Mouse (Mus musculus) hindbrain, embryonic 14.5 days (tissue): Measurements from ENCODE around the gene Cntnap5a. TPM values are rescaled to one million over a fixed set of nuclear protein-coding genes. Genes with fewer than 3 reads are reported as not detected.

Experiments used
- ATAC-seq: fragments of 200-750 bp; cut with Nextera tagmentation; 2 replicates; pipeline ENCODE4 v1.8.0; 2017; ENCODE audit warnings: moderate number of reproducible peaks, mild to moderate bottlenecking, moderate TSS enrichment, moderate library complexity; ENCODE audit not compliant: low FRiP score
- DNase-seq: peaks from one replicate; pipeline ENCODE4 v3.0.0-alpha.2; 2015; ENCODE audit warnings: low spot score
- H3K27ac ChIP-seq: fragments of 300-500 bp; sonication (generic); 2 replicates; pipeline ENCODE4 v1.5.1; 2014; ENCODE audit warnings: mild to moderate bottlenecking, moderate library complexity
- H3K27me3 ChIP-seq: fragments of 300-500 bp; sonication (generic); 2 replicates; pipeline ENCODE4 v1.6.1; 2014; ENCODE audit warnings: mild to moderate bottlenecking, low read length, mixed read lengths; ENCODE audit not compliant: control insufficient read depth, insufficient read depth
- H3K36me3 ChIP-seq: fragments of 300-500 bp; sonication (generic); replicated peaks from 2 replicates; pipeline ENCODE4 v1.6.1; 2014; ENCODE audit not compliant: control insufficient read depth, insufficient read depth
- H3K4me1 ChIP-seq: fragments of 300-500 bp; sonication (generic); replicated peaks from 2 replicates; pipeline ENCODE4 v1.6.1; 2014; ENCODE audit warnings: antibody characterized with exemption, low read length, mixed read lengths; ENCODE audit not compliant: control insufficient read depth, insufficient read depth
- H3K4me2 ChIP-seq: fragments of 300-500 bp; sonication (generic); replicated peaks from 2 replicates; pipeline ENCODE4 v1.6.1; 2014; ENCODE audit warnings: mild to moderate bottlenecking, moderate library complexity
- H3K4me3 ChIP-seq: fragments of 300-500 bp; sonication (generic); replicated peaks from 2 replicates; pipeline ENCODE4 v1.5.1; 2014; ENCODE audit warnings: mild to moderate bottlenecking, low read length
- H3K9ac ChIP-seq: fragments of 300-500 bp; sonication (generic); 2 replicates; pipeline ENCODE4 v1.6.1; 2014
- H3K9me3 ChIP-seq: fragments of 300-500 bp; sonication (generic); 2 replicates; pipeline ENCODE4 v1.6.1; 2016; ENCODE audit warnings: low read length; ENCODE audit not compliant: control insufficient read depth
- WGBS: fragments of 180-500 bp; shearing (Covaris S2); extraction: QIAGEN DNeasy Blood & Tissue Kit; methylation state at CpG from one replicate; pipeline ENCODE4 v1.1.7; 2014; 5-methylcytosine and 5-hydroxymethylcytosine counted together
- microRNA-seq: library from miRNA; unstranded; fragments of <30 nt; microRNA quantifications from one replicate; pipeline ENCODE4, GENCODE M21; 2016
- polyA plus RNA-seq: library from polyadenylated mRNA; unstranded; fragments of >200 nt; fragmentation: Nextera tagmentation; extraction: Ambion mirVana; gene quantifications from 2 replicates; pipeline ENCODE4 v1.2.1, GENCODE M21; 2014

Gene Cntnap5a
- polyA plus RNA-seq, 1 experiment from 2014 or later, result 2.5 TPM

- DNase-seq (no peak), ATAC-seq (no peak; the same call in 1 of the 2 replicates)
- Histone ChIP-seq H3K9me3 (no peaks in the 10 kb centered on the region), H3K27me3 (no peaks in the 10 kb centered on the region), H3K9ac (no peak overlapping the region), H3K36me3 (no peaks in the 10 kb centered on the region), H3K4me2 (no peak overlapping the region), H3K4me3 (no peak overlapping the region), H3K27ac (no peak overlapping the region), H3K4me1 (no peaks in the 10 kb centered on the region)
- 21% methylated on average over 1 of the region's 1 CpGs for WGBS
Observed at GRCm38 (mm10) chr1:116488780-116489569, 804.4 kb downstream of the Cntnap5a start.

DNA sequence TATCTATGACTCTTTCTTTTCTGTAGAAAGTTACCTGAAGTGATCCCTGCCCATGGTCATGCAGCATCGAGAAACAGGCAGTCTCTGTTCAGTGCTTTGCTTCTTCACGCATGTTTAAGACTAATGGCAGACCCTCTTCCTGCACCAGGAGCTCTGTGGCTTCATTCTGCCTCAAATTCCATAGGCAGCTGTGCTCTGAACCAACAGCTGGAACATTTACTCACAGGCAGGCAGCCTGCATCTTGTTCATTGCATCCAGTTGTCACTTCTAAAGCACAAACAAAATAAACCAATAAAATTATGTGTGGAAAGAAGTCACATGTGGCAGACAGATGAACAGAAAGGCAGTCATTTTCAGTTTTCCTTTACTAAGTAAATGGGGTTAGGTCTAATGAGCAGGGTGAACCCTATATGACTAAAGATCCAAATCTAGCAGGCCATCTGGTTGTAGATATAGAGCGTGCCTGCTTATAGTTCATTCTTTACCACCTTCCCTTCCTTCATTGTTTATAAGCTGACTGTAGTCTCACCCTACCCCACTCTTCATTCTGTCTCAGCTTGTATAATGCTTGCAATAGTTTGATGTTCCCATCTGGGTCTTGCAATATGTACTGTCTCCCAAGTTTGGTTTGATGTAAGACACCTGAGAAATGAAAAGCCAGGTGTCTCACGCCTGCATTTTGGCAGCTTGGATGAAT lies 893.6 kb downstream of the Cntnap5a start:
- Histone ChIP-seq H3K9ac (no peak overlapping the region), H3K9me3 (no peaks in the 10 kb centered on the region), H3K4me3 (no peak overlapping the region), H3K27me3 (no peaks in the 10 kb centered on the region), H3K27ac (no peak overlapping the region), H3K4me2 (no peak overlapping the region), H3K4me1 (no peaks in the 10 kb centered on the region), H3K36me3 (no peaks in the 10 kb centered on the region)
- WGBS, result 88% methylated on average over 4 of the region's 4 CpGs
- DNase-seq (no peak), ATAC-seq (no peak)

DNA sequence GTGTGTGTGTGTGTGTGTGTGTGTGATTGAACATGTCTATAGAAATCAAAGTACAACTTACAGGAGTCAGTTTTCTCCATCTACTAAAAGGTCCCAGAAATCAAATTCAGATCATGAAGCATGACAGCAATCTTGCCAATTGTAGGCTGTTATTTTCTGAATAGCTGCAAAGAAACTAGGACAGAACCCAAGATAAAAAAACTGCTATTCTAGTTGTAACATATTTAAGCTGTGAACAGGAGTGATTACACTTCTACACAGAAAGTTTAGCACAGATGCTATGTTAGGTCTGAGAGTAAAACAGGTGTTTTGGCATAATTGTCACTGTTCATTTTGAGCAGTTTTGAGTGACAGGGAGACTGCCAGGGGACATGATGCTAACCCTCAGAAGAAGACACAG lies 931.7 kb downstream of the Cntnap5a start:
- Histone ChIP-seq H3K27ac (no peak overlapping the region), H3K9me3 (no peaks in the 10 kb centered on the region), H3K36me3 (no peaks in the 10 kb centered on the region), H3K27me3 (no peaks in the 10 kb centered on the region), H3K4me1 (no peaks in the 10 kb centered on the region), H3K9ac (no peak overlapping the region), H3K4me3 (no peak overlapping the region), H3K4me2 (no peak overlapping the region)
- no peak for DNase-seq
- no peak for ATAC-seq

Small RNA genes lying within 50 kb of the gene (microRNA-seq; reads per million reads assigned to microRNA genes)
- not detected for gene Gm23393
